Mouse (Mus musculus) natural killer cell, adult 2 months (primary cell): ENCODE measurements around the gene Cend1.

Experiments used
- DNase-seq, 2 experiments: peaks; one replicate each; pipeline ENCODE4 v3.0.0; 2022; ENCODE audit warnings: low spot score in 2 of 2

Gene Cend1

DNA sequence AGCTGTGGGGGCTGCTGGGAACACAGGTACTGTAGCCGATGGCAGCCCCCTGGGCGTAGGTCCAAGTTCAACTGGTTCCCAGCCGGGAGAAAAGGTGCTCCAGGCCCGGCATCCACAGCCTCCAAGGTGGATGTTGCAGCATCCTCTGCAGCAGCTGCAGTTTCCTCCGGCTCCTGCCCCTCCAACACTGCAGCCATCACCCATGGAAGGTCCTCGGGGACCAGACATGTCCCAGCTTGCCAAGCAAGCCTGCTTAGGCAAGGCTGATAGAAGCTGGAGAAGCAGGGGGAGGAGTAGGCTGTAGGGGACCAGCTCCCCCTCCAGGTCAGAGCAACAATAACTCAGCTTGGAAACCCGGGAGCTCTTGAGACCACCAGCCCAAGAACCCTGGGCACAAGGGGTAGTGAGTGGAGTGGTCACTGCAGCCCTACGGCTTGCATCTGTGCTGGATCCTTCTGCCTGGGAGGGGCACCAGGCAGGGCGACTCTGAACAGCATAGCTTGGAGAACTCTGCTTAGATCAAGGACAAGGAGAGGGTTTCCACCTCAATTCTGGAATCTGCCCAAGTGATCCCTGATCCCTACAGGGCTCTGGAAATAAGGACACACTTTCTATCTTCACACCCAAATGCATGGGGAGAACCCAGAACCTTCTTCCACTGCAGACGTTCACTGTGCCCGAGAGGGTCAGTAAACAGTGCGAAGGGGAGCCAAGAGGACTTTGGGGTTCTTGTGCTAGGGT, 14.0 kb upstream of the Cend1 start:
- no peak for DNase-seq

GRCm38 (mm10) chr7:141442199-141442598, 12.9 kb upstream of the Cend1 start:
- DNase-seq, result no peak

GRCm38 (mm10) chr7:141441460-141441859, 12.2 kb upstream of the Cend1 start:
- DNase-seq, result no peak

DNA sequence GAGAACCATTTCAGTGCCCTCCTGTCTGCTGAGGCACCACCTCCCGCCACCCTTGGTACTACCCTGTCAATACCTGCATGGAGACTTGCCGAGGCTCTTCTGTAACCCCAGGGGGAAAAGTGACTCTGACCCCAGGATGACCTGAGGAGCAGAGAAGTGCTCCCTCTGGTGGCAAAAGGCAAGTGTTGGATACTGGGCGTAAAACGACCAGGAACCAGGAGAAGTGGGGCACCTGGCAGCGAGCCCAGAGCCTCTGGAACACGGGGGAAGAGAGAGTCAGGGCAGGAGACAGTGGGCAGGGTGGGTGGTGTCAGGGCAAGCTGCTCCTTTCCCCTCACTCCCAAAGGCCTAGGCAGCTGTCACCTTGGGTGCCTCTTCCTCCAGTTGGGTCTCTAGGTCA, 11.3 kb upstream of the Cend1 start:
- DNase-seq, result peak in 1 of 2 experiments; percentile 52

- no peak for DNase-seq
Observed at GRCm38 (mm10) chr7:141439811-141440210, 10.5 kb upstream of the Cend1 start.

DNA sequence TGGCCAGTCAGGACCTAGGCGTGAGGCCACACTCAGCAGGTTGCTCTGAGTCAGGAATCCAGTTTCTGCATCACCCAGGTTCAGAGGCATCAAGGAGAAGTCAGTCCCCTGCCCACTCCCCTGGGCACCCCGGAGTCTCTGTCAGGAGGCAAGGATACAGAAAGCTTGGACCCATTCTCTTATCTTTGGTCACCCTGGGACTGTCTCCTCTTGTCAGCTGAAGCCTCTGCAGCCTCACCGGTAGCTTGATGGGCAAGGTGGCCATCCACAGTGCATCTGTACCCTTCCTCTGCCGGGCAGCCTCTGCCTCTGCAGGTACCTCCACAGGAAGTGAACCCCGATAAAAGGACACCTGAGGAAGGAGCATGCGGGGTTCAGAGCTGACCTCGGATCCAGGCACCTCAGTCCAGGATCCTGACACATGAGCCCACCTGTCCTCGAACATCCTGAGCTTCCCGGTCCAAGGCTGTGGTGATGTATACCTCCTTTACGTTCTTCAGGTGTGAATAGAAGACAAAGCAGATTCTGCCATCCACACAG, 9.9 kb upstream of the Cend1 start:
- DNase-seq, result no peak

GRCm38 (mm10) chr7:141438201-141438968, 9.1 kb upstream of the Cend1 start:
- no peak for DNase-seq

GRCm38 (mm10) chr7:141437178-141438120, 8.2 kb upstream of the Cend1 start, which contains the start of gene Slc25a22:
Slc25a22 (minus strand) TSS chr7:141437892.
- peak; percentile 69 to 79 for DNase-seq

DNA sequence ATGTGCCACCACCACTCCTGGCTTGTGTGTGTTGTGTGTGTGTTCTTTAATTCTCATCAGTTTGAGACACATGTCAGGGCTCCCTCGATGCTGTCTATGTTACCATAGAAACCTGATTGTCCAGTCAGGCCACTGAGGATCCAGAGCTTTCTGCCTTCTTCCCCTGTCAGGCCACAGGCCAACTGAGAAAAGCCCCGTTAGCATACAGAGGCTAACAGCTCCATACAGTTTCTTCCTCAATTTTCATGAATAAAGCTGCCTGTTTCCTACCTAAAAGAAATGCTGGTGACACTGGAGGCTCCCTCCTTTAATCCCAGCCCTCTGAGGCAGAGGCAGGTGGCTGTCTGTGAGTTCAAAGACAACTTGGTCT, 7.2 kb upstream of the Cend1 start:
- DNase-seq, result no peak

DNA sequence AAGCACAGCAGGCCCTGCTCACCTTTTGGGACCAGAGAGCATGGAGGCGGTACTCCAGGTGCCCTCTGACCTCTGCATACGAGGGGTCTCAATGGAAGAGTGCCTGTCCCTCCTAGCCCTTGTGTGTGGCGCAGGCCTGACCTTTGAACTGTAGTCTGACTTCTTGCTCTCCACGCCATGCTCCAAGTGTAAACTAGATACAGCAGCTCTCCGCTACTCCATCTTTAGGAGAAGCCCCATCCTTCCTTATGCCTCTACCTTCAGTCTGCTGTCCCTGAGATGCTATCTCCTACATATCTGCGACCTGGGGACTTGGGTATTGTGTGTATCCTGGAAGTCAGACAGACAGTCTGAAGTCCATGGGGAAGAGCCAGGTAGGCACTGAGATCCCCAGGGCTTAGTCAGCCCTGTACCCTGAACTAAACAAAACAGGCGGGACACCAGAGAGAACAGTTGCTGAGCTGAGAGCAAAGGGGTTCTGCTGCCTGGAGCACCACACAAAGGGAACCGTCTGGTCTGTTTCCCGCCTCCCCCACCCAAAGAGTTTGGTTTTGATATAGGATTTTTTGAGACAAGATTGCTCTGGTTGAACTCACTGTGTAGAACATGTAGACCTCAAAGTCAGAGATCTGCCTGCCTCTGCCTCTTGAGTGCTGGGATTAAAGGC, 6.7 kb upstream of the Cend1 start:
- no peak for DNase-seq

- peak; percentile 49 to 54 for DNase-seq
Observed at GRCm38 (mm10) chr7:141435129-141435855, 6.0 kb upstream of the Cend1 start.

GRCm38 (mm10) chr7:141434464-141434863, 5.2 kb upstream of the Cend1 start:
- no peak for DNase-seq

GRCm38 (mm10) chr7:141433517-141434400, 4.5 kb upstream of the Cend1 start:
- no peak for DNase-seq

- DNase-seq, result no peak
Observed at GRCm38 (mm10) chr7:141432741-141433516, 3.6 kb upstream of the Cend1 start.

DNA sequence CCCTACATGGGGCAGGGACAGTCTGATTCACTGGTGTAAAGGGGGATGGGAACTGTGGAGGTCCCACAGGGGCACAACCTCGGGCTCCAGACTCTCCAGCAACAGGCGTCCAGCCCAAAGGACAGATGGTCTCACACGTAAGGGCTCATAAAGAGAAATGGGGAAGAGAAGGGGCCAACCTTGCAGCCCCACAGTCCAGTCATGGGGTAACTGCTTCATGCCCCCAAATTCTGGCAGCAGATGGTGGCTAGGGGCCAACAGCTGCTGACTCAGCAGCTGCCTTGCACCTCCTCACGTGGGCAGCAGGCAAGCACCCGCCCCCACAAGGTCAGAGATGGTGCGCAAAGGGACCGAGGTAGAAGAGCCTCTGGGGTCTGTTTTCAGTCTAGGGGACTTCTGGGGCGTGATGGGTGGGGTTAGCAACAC, 2.9 kb upstream of the Cend1 start:
- DNase-seq, result no peak

DNA sequence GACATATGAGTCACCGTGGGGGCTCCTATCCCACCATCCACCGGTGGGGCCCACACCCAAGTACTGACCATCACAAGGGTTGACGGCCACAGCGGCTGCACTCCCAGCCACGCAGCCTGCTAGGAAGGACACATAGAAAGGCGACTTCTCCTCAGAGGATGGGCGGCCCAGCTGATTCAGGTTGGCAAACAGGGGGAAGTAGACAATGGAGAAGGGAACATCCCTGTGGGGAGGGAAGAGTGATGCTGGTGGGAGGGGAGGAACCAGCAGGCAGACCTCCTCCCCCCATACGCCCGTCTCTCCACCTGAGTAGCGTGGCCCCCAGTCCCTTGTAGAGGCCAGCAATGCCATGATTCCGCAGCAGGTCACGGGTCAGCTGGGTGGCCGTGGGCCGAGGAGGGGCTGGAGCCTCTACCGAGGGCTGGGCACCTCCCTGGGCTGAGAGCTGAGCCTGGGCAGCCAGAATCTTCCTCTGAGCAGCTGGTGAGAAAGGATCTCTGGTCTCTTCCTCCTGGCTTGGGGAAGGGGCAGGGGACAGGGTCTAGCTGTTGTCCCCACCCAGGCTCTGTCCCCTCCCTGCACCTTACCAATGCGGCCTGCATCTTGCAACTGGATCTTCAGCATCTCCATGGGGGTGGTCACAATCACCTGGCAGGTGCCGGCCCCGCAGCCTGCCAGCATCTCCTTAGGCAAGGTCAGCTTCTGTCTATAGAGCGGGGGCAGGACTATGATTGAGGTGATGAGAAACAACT, 2.3 kb upstream of the Cend1 start:
- DNase-seq, result no peak

GRCm38 (mm10) chr7:141430585-141431240, 1.4 kb upstream of the Cend1 start:
- no peak for DNase-seq
